Mouse (Mus musculus) ES-CJ7 (cell line): ENCODE data around the gene Slc22a23.

ENCODE experiments used
- DNase-seq: peaks from one replicate; pipeline ENCODE4 v3.0.0; 2011; ENCODE audit warnings: low read depth, low spot score

Gene Slc22a23

DNA sequence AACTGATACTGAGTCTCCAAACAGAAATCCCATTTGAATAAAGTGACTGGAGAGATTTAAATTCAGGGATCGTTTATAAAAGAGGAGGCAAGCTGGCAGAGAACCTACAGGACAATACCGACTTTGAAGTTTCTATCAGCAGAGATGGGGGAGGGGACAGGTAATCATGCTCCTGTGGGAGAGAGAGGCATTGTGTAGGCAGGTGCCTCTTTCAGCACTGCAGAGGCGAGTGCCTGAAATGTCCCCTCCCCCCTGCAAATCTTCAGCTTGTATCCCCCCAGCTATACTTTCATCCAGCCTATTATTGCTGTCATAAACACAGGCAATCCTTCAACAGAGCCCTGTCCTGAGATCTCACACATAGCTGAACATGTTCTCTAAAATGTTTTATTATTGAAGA, 43.4 kb downstream of the Slc22a23 start:
- no peak for DNase-seq

DNA sequence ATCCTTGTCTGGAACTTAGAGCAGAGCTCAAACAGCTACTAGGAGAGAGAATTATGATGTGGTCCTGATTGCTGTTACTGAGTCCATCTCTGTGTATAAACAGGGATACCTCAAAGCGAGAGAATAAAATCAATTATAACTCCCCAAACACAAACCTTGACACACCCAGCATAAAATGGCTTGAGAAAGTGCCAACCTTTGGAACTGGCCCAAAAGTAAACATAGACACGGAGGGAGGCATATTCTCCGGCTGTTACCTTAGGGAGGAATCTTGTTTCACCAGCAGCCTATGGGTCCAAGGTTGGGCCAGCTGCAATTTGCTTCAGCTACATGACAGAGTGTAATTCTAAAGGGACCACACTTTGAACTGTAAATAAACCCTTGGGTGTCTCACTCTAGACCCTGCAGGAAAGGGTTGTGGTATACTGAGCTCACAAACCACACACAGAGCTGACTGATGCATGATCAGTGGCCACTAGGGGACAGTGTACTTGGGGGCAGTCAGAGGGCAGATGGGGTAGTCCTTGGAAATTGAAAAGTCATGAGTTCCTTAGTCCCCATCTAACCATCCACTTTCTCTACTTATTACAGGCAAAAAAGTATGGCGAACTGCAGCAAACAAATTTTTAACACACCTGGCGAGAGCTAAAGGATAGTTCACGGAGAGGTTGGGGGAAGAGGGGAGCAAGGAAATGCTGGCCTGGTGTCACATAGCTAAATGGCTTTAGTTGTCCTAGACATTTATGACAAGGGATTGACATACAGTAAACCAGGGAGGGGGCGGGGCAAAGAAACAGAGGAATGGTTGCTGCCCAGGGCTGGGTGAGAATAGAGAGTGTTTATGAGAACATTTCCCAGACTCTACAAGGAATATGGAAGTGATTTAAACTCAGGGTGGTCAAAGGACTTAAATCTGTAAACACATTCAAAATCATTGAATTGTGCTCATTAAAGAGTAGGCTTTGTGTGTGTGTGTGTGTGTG, 45.3 kb downstream of the Slc22a23 start:
- peak; percentile 8 for DNase-seq

DNA sequence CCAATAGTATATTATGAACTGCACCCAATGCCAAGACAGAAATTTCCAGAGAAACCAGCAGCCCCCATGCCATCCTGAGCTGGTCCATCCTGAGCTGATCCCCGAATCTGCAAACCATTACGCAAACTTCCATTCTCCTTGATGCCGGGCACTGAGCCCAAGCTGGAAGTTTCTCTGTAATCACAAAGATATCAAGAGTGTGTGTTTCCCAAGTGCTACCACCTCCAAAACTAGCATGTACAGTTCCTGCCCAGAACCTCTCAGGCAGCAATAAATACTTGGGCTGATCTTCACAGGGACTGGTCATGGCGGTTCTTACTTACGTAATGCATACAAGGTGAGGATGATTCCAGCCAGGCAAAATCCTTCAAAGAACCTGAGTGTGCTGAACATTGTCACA, 46.3 kb downstream of the Slc22a23 start:
- DNase-seq = no peak

DNA sequence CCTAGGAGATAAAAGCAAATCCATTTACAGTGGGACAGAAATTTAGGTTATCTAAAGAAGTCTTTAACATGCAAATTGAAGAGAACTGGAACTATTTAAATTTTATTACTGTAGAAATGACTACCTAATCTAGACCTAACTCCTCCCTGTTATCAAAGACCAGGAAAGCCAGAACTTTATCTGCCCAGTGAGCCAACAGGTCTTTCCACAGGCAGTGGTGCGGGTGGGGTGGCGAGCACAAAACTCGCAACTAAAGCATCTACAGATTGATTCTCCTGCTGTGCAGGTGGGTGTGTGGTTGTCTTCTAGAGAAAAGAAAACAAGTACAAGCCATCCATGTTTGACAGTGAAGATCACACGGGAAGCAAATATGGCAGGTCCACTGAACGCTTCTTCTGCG, 46.9 kb downstream of the Slc22a23 start:
- DNase-seq = no peak

- no peak for DNase-seq
Observed at GRCm38 (mm10) chr13:34295787-34296435, 49.1 kb downstream of the Slc22a23 start.

DNA sequence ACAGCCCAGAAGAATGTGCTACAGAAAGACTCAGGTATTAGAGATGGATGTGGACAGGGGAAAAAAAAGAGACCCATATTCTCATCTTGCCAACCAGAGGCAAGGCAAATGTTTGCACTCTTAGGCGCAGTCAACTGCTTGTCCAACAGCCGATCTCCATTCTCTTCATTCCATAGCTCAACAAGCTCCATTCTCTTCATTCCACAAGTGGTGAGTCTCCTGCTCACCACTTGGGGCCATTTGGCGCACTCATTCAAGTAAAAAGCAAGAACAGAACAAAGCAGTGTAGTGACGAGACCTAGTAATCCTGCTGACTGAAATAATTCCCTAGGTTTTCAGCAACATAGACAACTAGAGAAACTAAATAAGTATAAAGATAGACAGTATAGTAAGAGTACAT, 50.8 kb downstream of the Slc22a23 start:
- peak; percentile 20 for DNase-seq

GRCm38 (mm10) chr13:34292042-34292441, 52.9 kb downstream of the Slc22a23 start:
- DNase-seq = no peak

DNA sequence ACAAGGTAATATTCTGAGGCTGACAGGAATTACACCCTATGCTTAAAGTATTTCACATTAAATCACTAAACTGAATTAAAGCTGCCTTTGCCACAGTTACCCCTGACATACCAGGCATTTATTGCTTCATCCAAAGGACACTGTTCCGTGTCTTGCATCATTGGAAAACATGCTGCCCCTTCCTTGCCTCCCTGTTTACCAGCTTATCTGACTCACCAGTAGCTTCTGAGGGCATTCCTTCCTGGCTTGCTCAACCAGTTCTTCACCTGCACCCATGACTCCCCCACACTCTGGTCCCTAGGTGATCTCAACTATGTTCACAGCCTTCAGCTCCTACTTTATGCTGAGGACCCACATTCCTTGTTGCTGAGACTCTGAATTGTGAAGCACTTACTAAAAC, 54.6 kb downstream of the Slc22a23 start:
- DNase-seq = no peak

- DNase-seq = no peak
Observed at GRCm38 (mm10) chr13:34289567-34289966, 55.4 kb downstream of the Slc22a23 start.

DNA sequence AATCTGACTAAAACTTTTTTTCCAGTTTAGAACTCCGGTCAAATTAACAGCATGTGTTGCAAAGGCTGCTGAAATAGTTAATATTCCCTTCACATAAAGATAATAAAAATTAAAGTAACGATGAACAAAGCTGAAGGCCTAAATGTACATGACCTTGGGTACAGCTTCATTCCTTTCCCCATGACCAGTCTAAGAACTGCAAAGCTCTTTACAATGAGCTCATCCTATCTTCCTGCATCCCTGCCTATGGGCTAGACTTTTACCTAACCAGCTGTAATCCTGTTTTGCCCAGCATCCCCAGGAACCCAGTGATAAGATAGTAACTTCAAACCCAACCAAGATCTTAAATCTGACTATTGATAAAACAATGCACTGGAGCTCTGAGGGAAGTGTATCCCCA, 56.9 kb downstream of the Slc22a23 start:
- DNase-seq = no peak

DNA sequence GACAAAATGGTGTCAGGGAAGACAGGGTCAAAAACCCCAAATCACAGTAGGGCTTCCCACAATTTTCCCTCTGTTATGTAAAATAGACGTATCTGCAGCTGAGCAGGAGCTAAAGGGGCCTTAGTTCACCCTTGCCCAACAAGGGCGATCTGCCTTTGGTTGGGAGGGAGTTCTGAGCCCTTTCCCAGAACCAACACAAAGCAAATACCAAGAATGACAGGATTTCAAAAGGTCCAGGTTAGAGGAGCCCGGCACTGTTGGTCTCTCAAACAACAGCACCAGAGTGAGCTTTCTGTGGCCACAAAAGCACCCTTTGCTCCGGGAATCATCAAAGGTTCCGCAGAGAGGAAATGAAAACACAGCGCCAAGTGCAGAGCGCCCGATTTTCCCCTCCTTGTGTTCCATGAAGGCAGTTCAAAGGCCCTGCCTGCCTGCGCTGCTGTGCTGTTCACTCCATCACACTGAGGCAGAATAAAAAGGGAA, 57.3 kb downstream of the Slc22a23 start:
- DNase-seq = peak; percentile 60

DNA sequence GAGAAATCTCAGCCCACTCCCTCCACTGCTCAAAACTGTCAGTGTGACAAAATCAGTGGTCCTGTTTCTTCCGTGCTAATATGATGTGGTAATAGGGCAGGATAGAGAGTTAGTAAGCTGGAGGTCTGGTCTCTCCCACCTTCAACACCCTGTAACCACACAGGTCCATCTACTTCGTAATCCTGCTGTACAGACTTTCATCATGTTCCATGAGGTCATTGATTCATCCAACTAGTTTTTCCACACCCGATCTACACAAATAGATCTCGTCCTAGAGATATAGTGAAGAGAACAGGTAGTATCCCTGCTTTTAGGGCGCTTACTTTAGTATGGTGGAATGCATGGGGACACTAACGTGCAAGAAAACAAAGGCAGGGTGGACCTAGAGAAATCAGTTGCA, 63.6 kb downstream of the Slc22a23 start:
- DNase-seq = no peak

DNA sequence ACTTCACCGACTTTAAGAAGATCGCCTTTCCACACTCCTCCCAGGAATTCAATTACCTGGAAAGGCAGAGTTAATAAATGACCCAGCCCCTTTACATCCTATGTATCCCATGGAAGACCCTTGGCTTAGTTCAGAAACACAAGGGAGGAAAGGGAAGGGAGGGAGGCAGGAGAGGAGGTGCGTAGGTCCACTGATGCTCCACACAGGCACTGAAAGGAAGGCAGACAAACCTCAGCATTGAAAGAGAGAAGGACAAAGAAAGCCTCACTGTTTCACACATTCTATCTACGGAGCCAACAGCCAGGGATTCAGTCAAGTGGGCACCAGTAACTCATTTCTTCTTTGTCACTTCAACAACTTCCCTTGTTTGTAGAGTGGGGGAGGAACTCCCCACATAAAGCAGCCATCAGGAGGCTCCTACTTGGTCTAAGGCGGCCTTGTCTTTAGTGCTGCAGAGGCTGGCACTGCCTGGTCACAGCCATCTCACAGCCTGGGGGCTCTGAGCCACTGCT, 66.2 kb downstream of the Slc22a23 start:
- DNase-seq = no peak

DNA sequence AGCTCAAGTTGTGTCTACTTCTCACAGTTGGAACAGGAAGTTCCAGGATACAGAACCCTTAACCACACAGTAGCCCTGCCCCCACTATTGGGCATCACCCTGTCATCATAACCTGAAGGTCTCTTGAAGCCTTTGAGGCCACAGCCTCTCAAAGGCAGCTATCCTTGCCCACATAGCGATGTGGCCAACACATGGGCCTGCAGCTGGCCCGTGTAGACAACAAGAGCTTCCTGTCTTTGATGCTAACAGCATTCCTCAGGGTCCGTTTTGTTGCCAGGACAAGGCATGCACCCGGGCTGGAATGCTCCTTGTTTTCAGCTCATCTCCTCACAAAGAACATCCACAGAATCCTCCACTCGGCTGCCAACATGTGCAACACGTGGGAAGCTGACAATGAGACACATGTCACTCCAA, 66.7 kb downstream of the Slc22a23 start:
- no peak for DNase-seq

- no peak for DNase-seq
Observed at GRCm38 (mm10) chr13:34277611-34278010, 67.4 kb downstream of the Slc22a23 start.

GRCm38 (mm10) chr13:34277001-34277400, 68.0 kb downstream of the Slc22a23 start:
- no peak for DNase-seq

DNA sequence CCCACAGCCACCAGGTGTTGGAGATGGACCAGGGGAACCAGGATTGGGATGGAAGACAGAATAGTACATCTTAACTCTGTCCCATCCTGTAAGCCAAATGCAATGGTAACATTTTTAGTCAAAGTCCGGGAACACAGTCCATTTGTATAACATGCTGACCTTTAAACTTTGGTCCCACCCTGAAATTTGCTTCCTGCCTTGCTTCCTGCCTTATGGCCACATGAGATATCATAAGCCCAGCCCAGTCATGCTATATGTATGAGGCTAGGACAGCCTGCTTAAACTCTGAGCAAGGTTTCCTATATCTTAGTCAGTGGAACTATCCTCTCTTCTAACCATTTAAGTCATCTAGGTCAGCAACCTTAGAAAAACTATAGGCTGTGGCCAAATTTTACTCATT, 70.1 kb downstream of the Slc22a23 start:
- DNase-seq = no peak

DNA sequence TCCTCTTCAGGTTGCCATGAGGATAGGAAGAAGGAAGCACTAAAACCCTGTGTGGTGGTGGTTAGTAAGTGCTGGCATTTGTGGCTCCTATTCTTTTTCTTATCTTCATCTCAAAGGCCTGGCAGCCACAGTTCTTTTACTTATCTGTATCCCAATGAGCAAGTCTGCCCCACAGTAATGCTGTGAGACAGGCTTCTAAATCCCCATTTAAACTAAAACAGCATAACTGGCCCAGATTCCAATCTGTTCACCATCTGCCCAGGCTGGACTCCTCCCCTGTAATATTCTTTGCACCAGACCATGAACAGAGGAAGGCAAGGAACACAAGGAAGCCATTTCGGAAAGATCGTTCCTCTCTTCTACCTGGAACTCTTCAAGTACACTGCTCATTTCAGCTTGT, 70.6 kb downstream of the Slc22a23 start:
- no peak for DNase-seq

DNA sequence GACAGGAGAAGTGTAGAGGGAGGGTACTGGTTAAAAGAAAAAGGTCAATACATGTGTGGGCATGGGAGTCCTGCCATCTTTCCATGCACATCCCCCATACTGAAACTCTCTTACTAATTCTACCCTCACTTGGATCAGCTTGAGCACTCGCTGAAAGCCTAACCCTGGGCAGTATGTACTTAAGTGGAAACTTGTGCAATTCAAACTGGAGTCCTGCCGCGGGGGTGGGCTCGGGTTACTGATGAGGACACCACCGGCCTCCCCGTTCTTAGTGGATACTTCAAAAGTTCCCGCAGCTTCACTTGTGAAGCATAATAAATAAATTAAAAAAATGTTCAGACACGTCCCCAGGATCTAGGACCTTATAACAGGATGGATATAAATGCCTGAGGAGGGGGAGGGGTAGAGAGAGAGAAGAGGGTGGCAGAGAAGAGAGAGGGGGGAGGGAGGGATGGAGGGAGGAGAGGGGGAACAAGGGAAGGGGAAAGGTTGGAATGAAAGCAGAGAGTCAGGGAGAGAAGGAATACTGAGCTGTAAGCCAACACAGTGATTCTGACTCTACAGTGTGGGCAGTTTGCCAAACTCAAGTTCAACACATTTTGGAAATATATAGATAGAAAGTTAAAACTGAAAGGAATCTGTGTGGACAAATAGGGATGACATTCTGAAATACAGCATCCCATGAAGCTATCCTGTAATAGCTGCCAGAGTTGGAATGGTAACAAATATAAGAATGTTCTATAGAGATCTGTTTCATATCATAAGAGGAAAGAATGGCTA, 72.5 kb downstream of the Slc22a23 start:
- no peak for DNase-seq

- no peak for DNase-seq
Observed at GRCm38 (mm10) chr13:34271665-34272064, 73.3 kb downstream of the Slc22a23 start.

DNA sequence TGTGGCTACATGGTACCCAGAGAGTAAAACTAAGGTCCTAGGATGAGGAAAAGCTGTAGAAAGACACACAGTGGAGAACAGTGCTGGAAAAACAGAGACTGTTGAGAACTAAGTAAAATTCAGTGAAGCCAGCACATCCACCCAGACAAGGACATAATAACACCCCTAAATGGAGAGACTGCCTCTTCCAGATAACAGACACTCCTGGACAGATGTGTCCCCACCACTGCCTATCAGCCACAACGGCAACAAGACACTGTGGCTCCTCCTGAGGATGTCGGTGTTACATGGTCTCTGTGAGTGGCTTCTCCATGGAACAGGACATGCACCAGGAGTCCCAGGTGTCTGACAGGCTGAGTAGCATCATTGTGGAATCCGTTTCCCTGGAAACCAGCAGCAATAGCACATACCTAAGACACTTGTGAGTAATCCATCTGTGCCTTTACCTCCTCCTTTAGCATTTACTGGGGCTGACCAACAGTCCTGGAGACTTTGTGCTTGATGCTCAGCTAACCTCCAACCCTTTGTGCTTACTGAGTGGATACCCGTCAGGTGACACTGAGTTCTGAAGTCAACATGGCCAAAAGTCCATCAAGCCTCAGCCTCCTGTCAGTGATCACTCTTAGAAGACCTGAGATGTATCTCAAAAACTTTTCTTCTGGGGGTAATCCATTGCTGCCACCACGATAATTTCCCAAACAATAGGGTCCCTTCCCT, 73.9 kb downstream of the Slc22a23 start:
- DNase-seq = no peak
